Mouse (Mus musculus): ENCODE results near the gene Arhgap6. TPM values are rescaled to one million over a fixed set of nuclear protein-coding genes. Genes with fewer than 3 reads are reported as not detected.

The Arhgap6 gene
- total RNA-seq, 1 experiment from 2014 or later = 25.1 TPM

DNA sequence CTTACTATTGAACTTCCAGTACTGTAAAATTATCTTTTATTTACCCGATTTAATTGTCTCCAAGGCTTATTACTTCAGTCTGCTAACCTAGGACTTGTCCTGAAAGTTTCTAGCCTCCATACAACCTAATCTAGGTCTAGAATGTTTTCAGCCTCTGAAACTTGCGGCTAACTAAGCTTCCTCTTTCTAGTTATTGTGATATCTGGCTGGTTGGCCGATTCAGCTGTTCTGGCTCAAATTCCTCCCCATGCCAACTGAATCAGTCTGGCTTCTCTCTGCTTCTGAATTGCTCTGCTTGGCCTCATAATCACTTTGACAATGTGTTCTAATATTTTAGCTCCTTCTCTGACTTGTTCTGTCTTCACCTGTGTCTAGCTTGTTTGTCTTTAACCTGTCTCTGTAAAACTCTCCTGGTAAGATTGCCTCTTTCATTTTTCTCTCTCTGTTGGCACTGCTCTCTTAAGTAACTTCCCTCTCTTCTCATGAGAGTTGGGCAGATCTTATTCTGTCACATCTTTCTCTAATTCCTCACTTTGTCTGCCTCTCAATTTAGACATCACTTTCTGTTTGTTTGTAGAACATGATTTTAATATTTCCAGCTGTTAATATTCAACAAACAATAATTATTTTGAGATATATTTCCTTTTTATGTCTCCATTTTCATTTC, 531.2 kb downstream of the Arhgap6 start:
- peak; percentile 71 to 78 for ATAC-seq (replicated peaks in 1 of 2; ENCODE audit: insufficient read depth in 1 of 2, low FRiP score in 2 of 2, low TSS enrichment in 1 of 2, low read depth in 1 of 2, poor library complexity in 2 of 2, severe bottlenecking in 2 of 2)

DNA sequence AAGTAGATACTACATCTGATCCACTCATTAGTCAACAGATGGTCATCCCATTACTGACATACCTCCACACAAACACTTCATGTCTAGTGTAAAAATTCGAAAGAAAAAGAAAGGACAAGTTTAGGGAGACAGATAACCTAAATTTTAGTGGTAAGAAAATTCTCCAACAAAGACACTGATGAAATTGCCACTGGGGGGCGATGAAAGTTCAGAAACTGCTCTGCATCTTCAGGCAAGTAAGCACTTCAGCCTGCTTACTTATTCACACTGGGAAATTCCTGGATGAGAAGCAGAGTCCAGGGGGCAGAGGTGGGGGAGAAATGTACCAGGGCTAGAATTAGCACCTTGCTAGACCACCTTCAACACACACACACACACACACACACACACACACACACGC, 537.4 kb downstream of the Arhgap6 start:
- no peak for ATAC-seq (replicated peaks in 1 of 2; ENCODE audit: insufficient read depth in 1 of 2, low FRiP score in 2 of 2, low TSS enrichment in 1 of 2, low read depth in 1 of 2, poor library complexity in 2 of 2, severe bottlenecking in 2 of 2)

DNA sequence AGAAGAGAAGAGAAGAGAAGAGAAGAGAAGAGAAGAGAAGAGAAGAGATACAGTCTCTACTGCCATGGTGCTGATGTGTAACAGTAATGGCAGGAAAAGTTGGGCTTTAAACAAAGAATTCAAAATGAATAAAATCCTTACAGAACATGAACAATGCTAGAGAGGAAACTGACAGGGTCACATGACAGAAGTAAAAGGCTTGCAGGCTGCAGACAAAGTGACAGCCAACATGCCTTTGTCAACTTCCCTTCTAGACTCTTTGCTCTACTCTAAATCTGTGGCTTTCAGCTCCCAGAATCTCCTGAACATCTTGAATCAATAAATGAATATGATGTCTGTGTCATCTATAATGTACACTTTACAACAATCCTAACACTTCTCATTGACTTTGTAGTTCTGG, 542.7 kb downstream of the Arhgap6 start:
- 0 out of 4 replicates have a peak, but pooled peaks of 1 of the 2 experiments have one; percentile 17 for ATAC-seq (replicated peaks in 1 of 2; ENCODE audit: insufficient read depth in 1 of 2, low FRiP score in 2 of 2, low TSS enrichment in 1 of 2, low read depth in 1 of 2, poor library complexity in 2 of 2, severe bottlenecking in 2 of 2)

DNA sequence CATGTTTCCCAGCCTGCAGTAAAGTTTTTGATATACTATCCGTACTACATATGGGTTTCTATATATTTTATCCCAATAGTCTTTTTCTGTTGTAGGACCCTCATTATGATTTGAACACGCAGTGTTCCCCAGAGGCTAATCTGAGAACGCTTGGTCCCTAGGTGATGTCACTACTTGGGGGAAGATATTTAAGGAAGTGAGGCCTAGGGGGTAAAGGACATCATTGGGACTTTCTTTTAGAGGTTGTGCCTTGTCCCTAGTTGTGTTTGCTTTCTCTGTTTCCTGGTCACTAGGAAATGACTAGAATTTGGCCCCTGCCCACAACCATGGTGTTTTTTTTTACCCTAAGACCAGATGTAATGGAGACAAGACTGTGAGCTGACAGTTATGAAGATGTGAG, 543.3 kb downstream of the Arhgap6 start:
- ATAC-seq (replicated peaks in 1 of 2; ENCODE audit: insufficient read depth in 1 of 2, low FRiP score in 2 of 2, low TSS enrichment in 1 of 2, low read depth in 1 of 2, poor library complexity in 2 of 2, severe bottlenecking in 2 of 2) = no peak

Other genes starting within 250 kb of the Arhgap6 start
- not detected in 2 replicates for gene Frmpd4, start 217.9 kb upstream of the Arhgap6 start, total RNA-seq (2017)
- gene Msl3, start 121.2 kb upstream of the Arhgap6 start, total RNA-seq (2017) = 124 and 126 TPM in 2 replicates

Data from hematopoietic stem cell, adult 5-6 weeks (primary cell).